Mouse (Mus musculus): ENCODE data around the gene Cdc27.

Cdc27 gene

GRCm38 (mm10) chr11:104488292-104488691, 62.1 kb downstream of the Cdc27 start:
- in situ Hi-C loops (cut with MboI): no loop called here

- in situ Hi-C loops (cut with MboI): no loop called here
These were observed 68.4 kb downstream of the Cdc27 start for GRCm38 (mm10) chr11:104481971-104482370.

GRCm38 (mm10) chr11:104479505-104479904, 70.9 kb downstream of the Cdc27 start:
- in situ Hi-C loops (cut with MboI): no loop called here

- in situ Hi-C loops (cut with MboI): no loop called here
These were observed 81.0 kb downstream of the Cdc27 start for GRCm38 (mm10) chr11:104469371-104469835.

GRCm38 (mm10) chr11:104468751-104469268, 81.6 kb downstream of the Cdc27 start, which contains the start of gene Kansl1:
Gene Kansl1 (minus strand): TSS chr11:104468861.
- in situ Hi-C loops (cut with MboI): no loop called here

GRCm38 (mm10) chr11:104467698-104468097, 82.7 kb downstream of the Cdc27 start:
- in situ Hi-C loops (cut with MboI): no loop called here

GRCm38 (mm10) chr11:104461551-104461950, 88.9 kb downstream of the Cdc27 start:
- in situ Hi-C loops (cut with MboI): no loop called here

- in situ Hi-C loops (cut with MboI): loop anchor here (10.0 kb wide), 1 partner anchor 135 kb away; no protein-coding TSS in a partner anchor
These were observed 90.7 kb downstream of the Cdc27 start for GRCm38 (mm10) chr11:104459671-104460070.

- in situ Hi-C loops (cut with MboI): loop anchor here (10.0 kb wide), 1 partner anchor 134 kb away; no protein-coding TSS in a partner anchor
These were observed 91.9 kb downstream of the Cdc27 start for GRCm38 (mm10) chr11:104458507-104458906.

Data from mature B cell (primary cell).